Mouse (Mus musculus) C2C12 (cell line): ENCODE measurements around the gene Sart1.

ENCODE experiments used
- CTCF ChIP-seq: IDR thresholded peaks from one replicate; pipeline ENCODE4 v1.5.1; 2011; ENCODE audit not compliant: control insufficient read depth, insufficient read depth, insufficient read length
- FOSL1 ChIP-seq: IDR thresholded peaks from one replicate; pipeline ENCODE4 v1.8.0; 2011; ENCODE audit warnings: mild to moderate bottlenecking, low read length; ENCODE audit not compliant: poor library complexity, insufficient read depth, severe bottlenecking
- USF1 ChIP-seq: IDR thresholded peaks from one replicate; pipeline ENCODE4 v1.6.1; 2011; ENCODE audit warnings: low read depth, mild to moderate bottlenecking, control low read depth, moderate library complexity

DNA sequence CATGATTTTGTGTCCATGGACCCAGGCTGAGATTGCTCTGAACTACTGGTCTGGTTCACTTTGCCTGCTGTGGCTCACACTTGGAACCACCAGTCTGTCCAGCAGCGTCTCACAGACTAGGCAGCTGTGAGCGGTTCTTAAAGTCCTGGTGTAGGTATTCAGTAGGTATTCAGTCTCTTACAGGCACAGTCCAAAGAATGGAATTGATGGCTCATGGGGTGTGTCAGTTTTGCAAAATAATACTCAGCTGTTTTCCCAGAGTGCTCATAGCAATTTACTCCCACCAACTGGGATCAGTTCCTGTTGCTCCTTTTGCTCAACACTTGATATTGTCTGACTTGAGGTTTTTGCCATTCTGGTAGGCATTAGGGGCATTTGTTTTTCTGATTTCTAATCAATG, 26.3 kb downstream of the Sart1 start:
- TF ChIP-seq FOSL1 (no peak), CTCF (no peak), USF1 (no peak)
